Mouse (Mus musculus) forebrain, embryonic 11.5 days (tissue): ENCODE measurements around the gene Oosp3. TPM values are rescaled to one million over a fixed set of nuclear protein-coding genes. Genes with fewer than 3 reads are reported as not detected.

Experiments used
- polyA plus RNA-seq: library from polyadenylated mRNA; unstranded; fragments of >200 nt; fragmentation: Nextera tagmentation; extraction: Ambion mirVana; gene quantifications from 2 replicates; pipeline ENCODE4 v1.2.1, GENCODE M21; 2014

Oosp3 gene
- polyA plus RNA-seq, 1 experiment from 2014 or later = not detected

Other genes with a start within 250 kb of the Oosp3 start
- gene Ms4a6c, start 227.7 kb upstream of the Oosp3 start, polyA plus RNA-seq = 1.5 and 2.4 TPM in 2 replicates
- gene Gm8369, start 211.1 kb upstream of the Oosp3 start, polyA plus RNA-seq = not detected in 2 replicates
- 2.2 and 2.6 TPM in 2 replicates for gene Ms4a6b, start 180.5 kb upstream of the Oosp3 start, polyA plus RNA-seq
- 0.24 and 0.29 TPM in 2 replicates for gene Ms4a4d, start 160.3 kb upstream of the Oosp3 start, polyA plus RNA-seq
- 1.8 and 2.2 TPM in 2 replicates for gene Ms4a6d, start 92.2 kb upstream of the Oosp3 start, polyA plus RNA-seq
- gene Ms4a2, start 73.3 kb upstream of the Oosp3 start, polyA plus RNA-seq = not detected in 2 replicates
- gene Ms4a3, start 56.2 kb upstream of the Oosp3 start, polyA plus RNA-seq = not detected in 2 replicates
- not detected in 2 replicates for gene Oosp2, start 36.5 kb upstream of the Oosp3 start, polyA plus RNA-seq
- not detected in 2 replicates for gene Oosp1, start 5.9 kb upstream of the Oosp3 start, polyA plus RNA-seq
- gene Gif, start 50.5 kb downstream of the Oosp3 start, polyA plus RNA-seq = not detected in 2 replicates
- 54.3 and 54.9 TPM in 2 replicates for gene Mrpl16, start 73.3 kb downstream of the Oosp3 start, polyA plus RNA-seq
- gene Stx3, start 122.3 kb downstream of the Oosp3 start, polyA plus RNA-seq = 11.0 and 11.4 TPM in 2 replicates
- gene Olfr1417, start 142.2 kb downstream of the Oosp3 start, polyA plus RNA-seq = not detected in 2 replicates
- not detected in 2 replicates for gene Olfr1418, start 164.0 kb downstream of the Oosp3 start, polyA plus RNA-seq
- gene Olfr1419, start 178.1 kb downstream of the Oosp3 start, polyA plus RNA-seq = not detected in 2 replicates
- gene Olfr1420, start 189.5 kb downstream of the Oosp3 start, polyA plus RNA-seq = not detected in 2 replicates
- gene Patl1, start 215.3 kb downstream of the Oosp3 start, polyA plus RNA-seq = 33.0 and 35.5 TPM in 2 replicates